Mouse (Mus musculus): ENCODE measurements at regions not wholly inside any gene's neighbourhood (a gene's known extent, or its start where the extent isn't known, plus 50 kb on each side); places are given as distances from the start of the nearest gene placed in this dataset.
"Not testable (repeated sequence)": the region's sequence is repeated elsewhere in the genome, so short reads cannot be mapped to it uniquely, and the experiment has no call there.

- no peak overlapping the region for H3K9ac ChIP-seq
- H3K4me1 ChIP-seq (replicated peaks), result no peaks in the 10 kb centered on the region
- no peak overlapping the region for H3K4me3 ChIP-seq
- H3K9me3 ChIP-seq, result no peaks in the 10 kb centered on the region
- no peak for ATAC-seq (ENCODE audit: low read depth)
- 83% methylated on average over 4 of the region's 4 CpGs for WGBS
- no peaks in the 10 kb centered on the region for H3K36me3 ChIP-seq
- H3K27me3 ChIP-seq, result no peaks in the 10 kb centered on the region
- no peak overlapping the region for H3K27ac ChIP-seq (replicated peaks)
- H3K4me2 ChIP-seq, result no peak overlapping the region
Measured at GRCm38 (mm10) chr17:61337094-61337493, 1544.0 kb downstream of the Efna5 start.

GRCm38 (mm10) chr17:61325401-61325800, 1555.7 kb downstream of the Efna5 start:
- no peaks in the 10 kb centered on the region for H3K36me3 ChIP-seq
- H3K4me1 ChIP-seq (replicated peaks), result no peaks in the 10 kb centered on the region
- no peak overlapping the region for H3K9ac ChIP-seq
- H3K27ac ChIP-seq (replicated peaks), result no peak overlapping the region
- no peak for ATAC-seq (ENCODE audit: low read depth)
- H3K4me2 ChIP-seq, result no peak overlapping the region
- no peak overlapping the region for H3K4me3 ChIP-seq
- no peaks in the 10 kb centered on the region for H3K9me3 ChIP-seq
- H3K27me3 ChIP-seq, result no peaks in the 10 kb centered on the region

GRCm38 (mm10) chr17:61320865-61321264, 1560.3 kb downstream of the Efna5 start:
- H3K36me3 ChIP-seq, result no peaks in the 10 kb centered on the region
- no peak overlapping the region for H3K9ac ChIP-seq
- H3K4me2 ChIP-seq, result no peak overlapping the region
- no peaks in the 10 kb centered on the region for H3K4me1 ChIP-seq (replicated peaks)
- H3K9me3 ChIP-seq, result no peaks in the 10 kb centered on the region
- H3K27me3 ChIP-seq, result no peaks in the 10 kb centered on the region
- WGBS, result 73% methylated on average over 4 of the region's 4 CpGs
- ATAC-seq (ENCODE audit: low read depth), result no peak
- no peak overlapping the region for H3K4me3 ChIP-seq
- no peak overlapping the region for H3K27ac ChIP-seq (replicated peaks)

GRCm38 (mm10) chr17:61313424-61313823, 1567.7 kb downstream of the Efna5 start:
- Histone ChIP-seq H3K9me3 (no peaks in the 10 kb centered on the region), H3K4me1 (replicated peaks) (no peaks in the 10 kb centered on the region), H3K4me3 (no peak overlapping the region), H3K36me3 (no peaks in the 10 kb centered on the region), H3K27me3 (no peaks in the 10 kb centered on the region), H3K27ac (replicated peaks) (no peak overlapping the region), H3K9ac (no peak overlapping the region), H3K4me2 (no peak overlapping the region)
- 97% methylated on average over 2 of the region's 2 CpGs for WGBS
- no peak for ATAC-seq (ENCODE audit: low read depth)

- Histone ChIP-seq H3K4me3 (no peak overlapping the region), H3K27ac (replicated peaks) (no peak overlapping the region), H3K4me1 (replicated peaks) (no peaks in the 10 kb centered on the region), H3K9me3 (no peaks in the 10 kb centered on the region), H3K27me3 (no peaks in the 10 kb centered on the region), H3K4me2 (no peak overlapping the region), H3K36me3 (no peaks in the 10 kb centered on the region), H3K9ac (no peak overlapping the region)
- no peak for ATAC-seq (ENCODE audit: low read depth)
- WGBS, result 75% methylated on average over 4 of the region's 4 CpGs
Measured at GRCm38 (mm10) chr17:61311189-61311588, 1569.9 kb downstream of the Efna5 start.

GRCm38 (mm10) chr17:61303611-61304010, 1577.5 kb downstream of the Efna5 start:
- Histone ChIP-seq H3K36me3 (no peaks in the 10 kb centered on the region), H3K27ac (replicated peaks) (no peak overlapping the region), H3K4me1 (replicated peaks) (0 out of 2 replicates have a peak, but pooled peaks cover 3% of the 10 kb centered on the region), H3K4me3 (no peak overlapping the region), H3K27me3 (no peaks in the 10 kb centered on the region), H3K9me3 (no peaks in the 10 kb centered on the region), H3K4me2 (no peak overlapping the region), H3K9ac (no peak overlapping the region)
- 43% methylated on average over 1 of the region's 1 CpGs for WGBS
- ATAC-seq (ENCODE audit: low read depth), result no peak

- no peak overlapping the region for H3K27ac ChIP-seq (replicated peaks)
- no peaks in the 10 kb centered on the region for H3K27me3 ChIP-seq
- H3K4me3 ChIP-seq, result no peak overlapping the region
- no peak overlapping the region for H3K4me2 ChIP-seq
- H3K36me3 ChIP-seq, result no peaks in the 10 kb centered on the region
- WGBS, result 45% methylated on average over 1 of the region's 1 CpGs
- 0 out of 2 replicates have a peak, but pooled peaks cover 3% of the 10 kb centered on the region for H3K4me1 ChIP-seq (replicated peaks)
- H3K9ac ChIP-seq, result no peak overlapping the region
- ATAC-seq (ENCODE audit: low read depth), result peak; percentile 82
- no peaks in the 10 kb centered on the region for H3K9me3 ChIP-seq
Measured at GRCm38 (mm10) chr17:61301984-61302383, 1579.1 kb downstream of the Efna5 start.

- H3K27me3 ChIP-seq, result no peaks in the 10 kb centered on the region
- H3K36me3 ChIP-seq, result no peaks in the 10 kb centered on the region
Measured at GRCm38 (mm10) chr17:61301171-61301570, 1579.9 kb downstream of the Efna5 start.

GRCm38 (mm10) chr17:61291129-61291528, 1590.0 kb downstream of the Efna5 start:
- Histone ChIP-seq H3K9ac (no peak overlapping the region), H3K9me3 (no peaks in the 10 kb centered on the region), H3K27me3 (no peaks in the 10 kb centered on the region), H3K4me1 (replicated peaks) (no peaks in the 10 kb centered on the region), H3K27ac (replicated peaks) (no peak overlapping the region), H3K4me2 (no peak overlapping the region), H3K4me3 (no peak overlapping the region), H3K36me3 (no peaks in the 10 kb centered on the region)
- ATAC-seq (ENCODE audit: low read depth), result no peak
- WGBS, result 77% methylated on average over 3 of the region's 3 CpGs

More at GRCm38 (mm10) chr17:61301171-61301570, 1579.9 kb downstream of the Efna5 start:
- Histone ChIP-seq H3K9me3 (no peaks in the 10 kb centered on the region), H3K9ac (no peak overlapping the region), H3K27ac (replicated peaks) (no peak overlapping the region), H3K4me1 (replicated peaks) (0 out of 2 replicates have a peak, but pooled peaks cover 3% of the 10 kb centered on the region), H3K4me3 (no peak overlapping the region), H3K4me2 (no peak overlapping the region)
- ATAC-seq (ENCODE audit: low read depth), result no peak

GRCm38 (mm10) chr17:61288590-61288989, 1592.5 kb downstream of the Efna5 start:
- no peak overlapping the region for H3K9ac ChIP-seq
- no peaks in the 10 kb centered on the region for H3K4me1 ChIP-seq (replicated peaks)
- WGBS, result 65% methylated on average over 2 of the region's 2 CpGs
- no peak overlapping the region for H3K4me3 ChIP-seq
- H3K9me3 ChIP-seq, result no peaks in the 10 kb centered on the region
- ATAC-seq (ENCODE audit: low read depth), result no peak
- no peaks in the 10 kb centered on the region for H3K36me3 ChIP-seq
- H3K27ac ChIP-seq (replicated peaks), result no peak overlapping the region
- H3K27me3 ChIP-seq, result no peaks in the 10 kb centered on the region
- H3K4me2 ChIP-seq, result no peak overlapping the region

- no peak overlapping the region for H3K9ac ChIP-seq
- H3K4me3 ChIP-seq, result no peak overlapping the region
- no peak overlapping the region for H3K4me2 ChIP-seq
- no peaks in the 10 kb centered on the region for H3K36me3 ChIP-seq
- no peak overlapping the region for H3K27ac ChIP-seq (replicated peaks)
- no peaks in the 10 kb centered on the region for H3K9me3 ChIP-seq
- no peaks in the 10 kb centered on the region for H3K4me1 ChIP-seq (replicated peaks)
- no peak for ATAC-seq (ENCODE audit: low read depth)
- no peaks in the 10 kb centered on the region for H3K27me3 ChIP-seq
Measured at GRCm38 (mm10) chr17:61273631-61274030, 1607.5 kb downstream of the Efna5 start.

GRCm38 (mm10) chr17:61256526-61256925, 1624.6 kb downstream of the Efna5 start:
- 78% methylated on average over 1 of the region's 1 CpGs for WGBS
- H3K4me1 ChIP-seq (replicated peaks); H3K27me3 ChIP-seq; H3K9ac ChIP-seq; ATAC-seq (ENCODE audit: low read depth); H3K4me3 ChIP-seq; H3K4me2 ChIP-seq; H3K9me3 ChIP-seq; H3K27ac ChIP-seq (replicated peaks); H3K36me3 ChIP-seq: not testable (repeated sequence)

GRCm38 (mm10) chr17:61248411-61248810, 1632.7 kb downstream of the Efna5 start:
- Histone ChIP-seq H3K27ac (replicated peaks) (no peak overlapping the region), H3K4me2 (no peak overlapping the region), H3K9me3 (no peaks in the 10 kb centered on the region), H3K36me3 (no peaks in the 10 kb centered on the region), H3K4me3 (no peak overlapping the region), H3K4me1 (replicated peaks) (no peaks in the 10 kb centered on the region), H3K9ac (no peak overlapping the region), H3K27me3 (no peaks in the 10 kb centered on the region)
- 64% methylated on average over 3 of the region's 3 CpGs for WGBS
- ATAC-seq (ENCODE audit: low read depth), result no peak
